Mouse (Mus musculus) heart, postnatal 25 days (tissue): ENCODE measurements around the gene Dmrtc1c1. TPM values are rescaled to one million over a fixed set of nuclear protein-coding genes. Genes with fewer than 3 reads are reported as not detected.
"Not testable (repeated sequence)": the region's sequence is repeated elsewhere in the genome, so short reads cannot be mapped to it uniquely, and the experiment has no call there.

Source experiments
- DNase-seq: peaks from one replicate; pipeline ENCODE4 v3.0.0; 2022; ENCODE audit warnings: low spot score
- intact Hi-C: fragments of 180-260 bp; cut with DNase I; formaldehyde crosslinking; loops from one replicate; pipeline ENCODE4 v1.15.1; 2025
- total RNA-seq, 2 experiments: library from RNA; stranded (reverse); gene quantifications; 2 replicates each; pipeline ENCODE4 v1.2.3; 2021

Dmrtc1c1 gene
- total RNA-seq: not detected

DNA sequence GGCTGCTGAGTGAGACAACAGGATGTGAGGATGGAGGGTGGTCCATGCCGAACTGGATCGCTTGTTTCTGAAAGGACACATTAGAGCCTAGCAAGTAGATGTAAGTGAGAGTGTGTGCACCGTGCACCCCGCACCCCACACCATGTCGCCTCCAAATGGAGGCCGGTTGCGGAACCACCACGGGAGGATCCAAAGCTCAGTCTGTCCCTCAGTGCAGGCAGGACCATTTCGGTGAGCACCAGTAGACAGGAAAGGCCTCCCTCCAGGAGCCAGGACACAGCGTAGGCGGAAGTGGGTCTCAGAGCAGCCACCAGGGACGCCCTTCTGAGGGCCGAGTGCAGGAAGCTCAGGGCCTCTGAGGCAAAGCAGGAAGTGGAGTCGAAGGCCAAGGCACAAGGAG is at the start of gene Dmrtc1c1:
Dmrtc1c1 (plus strand) TSS at position 301 of the 400 bp plus-strand sequence.
- intact Hi-C loops, DNase-seq: not testable (repeated sequence)

GRCm38 (mm10) chrX:102765878-102766277 is 36.9 kb upstream of the Dmrtc1c1 start:
- DNase-seq: no peak
- intact Hi-C loops: no loop called here

- intact Hi-C loops: no loop called here
- no peak for DNase-seq
These were observed 9.5 kb downstream of the Dmrtc1c1 start for GRCm38 (mm10) chrX:102812311-102812710.

- DNase-seq, intact Hi-C loops: not testable (repeated sequence)
These were observed 51.8 kb downstream of the Dmrtc1c1 start, which contains the start of gene Dmrtc1c2 for GRCm38 (mm10) chrX:102854516-102854915. TSS of gene Dmrtc1c2 (minus strand) at chrX:102854616.

Other genes starting within 250 kb of the Dmrtc1c1 start
- 10 to 100 TPM; 28.6 to 41.6 TPM for gene Phka1, start 158.7 kb upstream of the Dmrtc1c1 start, total RNA-seq
- not detected for gene Gm3880, start 116.0 kb upstream of the Dmrtc1c1 start, total RNA-seq
- not detected for gene Gm9112, start 95.3 kb upstream of the Dmrtc1c1 start, total RNA-seq
- not detected for gene Dmrtc1b, start 95.1 kb upstream of the Dmrtc1c1 start, total RNA-seq
- not detected for gene Dmrtc1c2, start 51.7 kb downstream of the Dmrtc1c1 start, total RNA-seq
- not detected for gene 1700031F05Rik, start 65.0 kb downstream of the Dmrtc1c1 start, total RNA-seq
- under 1 TPM in 1 of 2 experiments, not detected in 1; 0.34 TPM for gene Dmrtc1a, start 105.7 kb downstream of the Dmrtc1c1 start, total RNA-seq
- gene 1700011M02Rik, start 105.9 kb downstream of the Dmrtc1c1 start, total RNA-seq: not detected
- gene 1700018G05Rik, start 125.4 kb downstream of the Dmrtc1c1 start, total RNA-seq: not detected